Mouse (Mus musculus) lung, postnatal 0 days (tissue): ENCODE data around the gene Bcor.

Experiments
- CTCF ChIP-seq: IDR thresholded peaks from 2 replicates; pipeline ENCODE4 v1.5.1; 2016; ENCODE audit warnings: antibody characterized with exemption, mild to moderate bottlenecking
- EP300 ChIP-seq: IDR thresholded peaks from 2 replicates; pipeline ENCODE4 v1.6.1; 2016; ENCODE audit warnings: antibody characterized with exemption, mild to moderate bottlenecking, control low read depth

- TF ChIP-seq CTCF (no peak), EP300 (no peak)
These were observed 97.8 kb downstream of the Bcor start for GRCm38 (mm10) chrX:12062121-12062931.
